Mouse (Mus musculus): ENCODE results near the gene Sipa1. TPM values are rescaled to one million over a fixed set of nuclear protein-coding genes. Genes with fewer than 3 reads are reported as not detected.

Sipa1 gene
- polyA plus RNA-seq, 1 experiment from 2014 or later = 19.1 TPM

DNA sequence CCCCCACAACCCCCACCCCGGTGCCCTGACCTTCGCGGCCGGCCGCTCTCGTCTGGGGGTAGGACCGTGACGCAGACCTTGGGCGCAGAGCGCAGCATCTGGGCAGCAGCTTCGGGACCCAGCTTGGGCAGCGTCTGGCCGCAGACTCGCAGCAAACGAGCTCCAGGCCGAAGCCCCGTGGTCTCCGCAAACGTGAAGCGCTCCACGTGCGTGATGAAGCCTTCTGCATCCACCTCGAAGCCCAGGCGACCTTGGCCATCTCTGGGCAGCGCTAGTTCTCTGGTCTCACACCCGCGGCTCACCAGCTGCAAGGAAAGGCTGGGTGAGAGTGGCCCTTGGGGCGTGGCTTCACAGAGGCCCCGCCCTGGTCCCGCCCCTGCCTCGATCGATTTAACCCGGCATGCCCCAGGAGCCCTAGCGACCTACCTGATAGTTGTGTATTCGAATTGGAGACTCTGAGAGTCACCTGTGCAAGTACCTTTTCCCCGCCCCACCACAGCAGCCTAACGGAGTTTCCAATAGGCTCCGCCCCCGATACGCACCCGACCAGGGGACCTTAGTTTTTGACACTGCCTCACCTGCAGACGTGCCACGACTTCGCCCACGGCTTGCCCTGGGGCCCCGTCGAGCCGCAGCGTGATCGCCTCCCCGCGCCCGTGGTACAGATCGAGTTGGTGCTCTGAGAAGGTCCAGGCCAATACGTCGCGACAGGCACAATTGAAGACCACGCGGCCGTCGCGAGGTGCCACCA lies 9.4 kb downstream of the Sipa1 start:
- peak; percentile 71 for ATAC-seq (ENCODE audit: low FRiP score)
- WGBS = 10% methylated on average over 62 of the region's 62 CpGs

DNA sequence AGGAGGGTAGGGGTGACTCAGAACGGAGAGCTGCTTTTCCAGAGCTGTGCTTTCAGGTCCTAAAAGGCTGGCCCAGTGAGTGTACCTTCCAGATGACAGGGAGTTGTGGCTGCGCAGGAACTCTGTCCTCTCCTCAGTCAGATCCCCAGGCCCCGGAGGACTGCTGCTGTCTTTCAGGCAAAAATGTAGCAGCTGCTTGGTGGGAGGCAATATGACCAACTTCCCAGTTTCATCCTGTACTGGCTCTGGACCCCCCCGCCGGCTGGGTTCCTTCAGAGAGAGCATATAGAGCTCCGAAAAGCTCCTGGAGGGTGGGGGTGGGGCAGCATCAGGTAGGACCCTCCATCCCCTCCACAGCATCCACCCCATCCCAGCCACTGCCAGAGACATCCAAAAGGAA lies 10.9 kb downstream of the Sipa1 start:
- Histone ChIP-seq H3K4me1 (peaks cover 32% of the 10 kb centered on the region), H3K9me3 (replicated peaks) (no peaks in the 10 kb centered on the region), H3K9ac (replicated peaks) (no peak overlapping the region; the same call in 1 of the 2 replicates), H3K27me3 (replicated peaks) (peaks cover 38% of the 10 kb centered on the region), H3K36me3 (peaks cover 17% of the 10 kb centered on the region), H3K4me2 (no peak overlapping the region), H3K27ac (replicated peaks) (no peak overlapping the region), H3K4me3 (replicated peaks) (no peak overlapping the region)
- 80% methylated on average over 6 of the region's 6 CpGs for WGBS
- no peak for ATAC-seq (ENCODE audit: low FRiP score)

More for the DNA sequence above, 9.4 kb downstream of the Sipa1 start:
- no peak overlapping the region for H3K27ac ChIP-seq (replicated peaks)
- H3K4me2 ChIP-seq = peak overlapping the region; percentile 62
- H3K36me3 ChIP-seq = 0 out of 2 replicates have a peak, but pooled peaks cover 12% of the 10 kb centered on the region
- H3K4me1 ChIP-seq = peaks cover 16% of the 10 kb centered on the region
- no peaks in the 10 kb centered on the region for H3K9me3 ChIP-seq (replicated peaks)
- H3K27me3 ChIP-seq (replicated peaks) = peaks cover 38% of the 10 kb centered on the region
- peak overlapping the region; percentile 39; the same call in 1 of the 2 replicates for H3K9ac ChIP-seq (replicated peaks)
- peak overlapping the region; percentile 44 for H3K4me3 ChIP-seq (replicated peaks)

DNA sequence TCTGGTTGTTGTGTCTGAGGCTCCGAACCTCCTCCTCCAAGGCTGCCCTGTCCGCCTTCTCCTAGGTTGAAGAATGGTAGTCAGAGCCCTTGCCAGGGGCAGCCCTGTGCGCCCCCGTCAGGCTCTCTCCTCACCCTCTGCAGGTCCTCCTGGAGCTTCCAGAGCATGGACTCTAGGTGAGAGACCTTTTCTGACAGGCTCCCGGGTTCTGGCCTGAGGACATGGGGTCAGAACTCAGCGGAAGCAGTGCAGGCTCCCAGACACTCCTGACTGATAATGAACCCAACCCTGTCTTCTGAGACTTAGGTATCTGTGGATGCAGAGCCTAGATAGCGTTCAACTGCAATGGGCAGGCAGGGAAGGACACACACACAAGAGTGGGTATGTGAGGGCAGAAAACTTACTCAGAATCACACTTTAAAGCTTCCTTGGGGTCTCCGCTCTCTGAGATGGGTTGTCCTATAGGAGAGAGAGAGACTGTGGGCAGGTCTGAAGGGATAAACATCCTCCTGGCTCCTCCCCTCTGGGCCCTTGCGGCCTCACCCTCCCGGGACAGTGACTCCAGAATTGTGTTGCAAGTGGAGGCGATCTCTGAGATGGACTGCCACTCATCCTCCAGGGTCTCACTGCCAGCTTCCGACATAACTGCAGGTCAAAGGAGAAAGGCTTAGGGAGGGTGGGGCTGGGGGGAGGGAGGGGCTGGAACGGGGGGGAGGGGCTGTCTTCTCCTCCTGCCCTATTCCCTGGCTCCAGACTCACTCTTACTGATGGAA lies 11.8 kb downstream of the Sipa1 start:
- Histone ChIP-seq H3K4me3 (replicated peaks) (no peak overlapping the region), H3K9ac (replicated peaks) (no peak overlapping the region), H3K4me1 (peaks cover 32% of the 10 kb centered on the region), H3K4me2 (no peak overlapping the region), H3K27me3 (replicated peaks) (peaks cover 38% of the 10 kb centered on the region), H3K36me3 (peaks cover 26% of the 10 kb centered on the region), H3K9me3 (replicated peaks) (no peaks in the 10 kb centered on the region), H3K27ac (replicated peaks) (no peak overlapping the region)
- 70% methylated on average over 13 of the region's 13 CpGs for WGBS
- no peak for ATAC-seq (ENCODE audit: low FRiP score)

DNA sequence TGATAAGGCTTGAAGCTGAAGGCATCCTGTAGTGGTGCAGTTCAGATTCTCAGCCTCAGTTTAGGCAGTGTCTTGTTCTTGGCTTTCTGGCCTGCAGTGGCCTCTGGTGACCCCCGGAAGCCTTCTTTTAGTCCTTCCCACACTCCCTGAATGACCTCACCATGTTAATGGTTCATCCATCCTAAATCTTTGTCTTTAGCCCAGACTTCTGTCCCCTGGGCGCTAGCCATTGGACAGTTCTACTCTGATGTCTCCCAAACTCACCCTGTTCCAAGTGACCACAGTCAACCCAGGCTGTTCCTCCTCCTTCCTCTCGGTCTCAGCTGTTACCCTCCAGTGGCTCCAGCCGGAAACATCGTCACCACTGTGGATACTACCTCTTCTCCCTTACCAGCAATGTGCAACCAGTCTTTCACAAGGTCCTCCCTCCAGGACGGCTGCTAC lies 14.2 kb downstream of the Sipa1 start:
- Histone ChIP-seq H3K36me3 (peaks cover 49% of the 10 kb centered on the region), H3K27ac (replicated peaks) (peak overlapping the region; percentile 81), H3K4me3 (replicated peaks) (peak overlapping the region; percentile 29), H3K4me1 (peaks cover 24% of the 10 kb centered on the region), H3K9ac (replicated peaks) (peak overlapping the region; percentile 39), H3K27me3 (replicated peaks) (peaks cover 15% of the 10 kb centered on the region), H3K9me3 (replicated peaks) (no peaks in the 10 kb centered on the region), H3K4me2 (peak overlapping the region; percentile 63)
- 69% methylated on average over 6 of the region's 6 CpGs for WGBS
- peak; percentile 32; the same call in 1 of the 2 replicates for ATAC-seq (ENCODE audit: low FRiP score)

DNA sequence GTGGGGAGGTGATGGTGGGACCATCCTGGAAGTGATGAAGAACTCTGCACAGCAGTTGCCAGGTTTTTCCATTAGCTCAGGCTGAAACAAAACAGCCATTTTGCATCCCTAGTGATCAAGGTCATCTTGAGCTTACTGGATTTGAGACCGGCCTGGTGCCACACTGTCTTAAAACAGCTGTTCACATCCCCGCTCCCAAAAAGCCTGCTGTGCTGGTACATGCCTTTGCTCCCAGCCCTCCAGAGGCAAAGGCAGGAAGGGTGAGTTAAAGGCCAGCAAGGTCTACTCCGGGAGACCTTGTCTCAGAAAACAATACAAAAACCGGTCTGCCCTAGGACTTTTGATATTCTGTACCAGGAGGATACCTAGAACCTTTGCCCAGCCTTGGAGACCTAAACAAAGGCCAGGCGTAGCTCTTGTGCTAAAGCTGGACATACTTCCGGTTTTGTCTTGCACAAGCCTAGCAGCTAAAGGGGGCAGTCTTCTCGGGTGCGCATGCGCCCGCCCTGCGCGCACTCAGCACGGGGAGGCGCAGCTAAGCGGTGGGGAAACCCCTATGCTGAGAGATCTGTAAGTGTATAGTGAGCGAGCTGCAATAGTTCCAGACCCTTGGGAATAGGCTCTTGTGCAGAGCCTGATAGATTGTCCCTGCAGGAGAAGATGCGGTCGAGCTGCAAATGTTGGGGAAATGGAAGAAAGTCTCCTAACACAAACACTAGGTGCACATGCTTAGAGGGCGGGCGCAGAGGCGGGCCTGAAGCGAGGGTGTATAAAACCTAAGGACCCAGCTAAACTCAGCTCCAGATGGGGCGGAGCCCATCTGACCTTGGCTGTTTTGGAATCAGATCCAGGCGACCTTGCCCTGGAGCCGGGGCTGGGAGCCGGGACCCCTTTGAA lies 14.9 kb downstream of the Sipa1 start:
- peaks cover 9% of the 10 kb centered on the region for H3K27me3 ChIP-seq (replicated peaks)
- WGBS = 14% methylated on average over 26 of the region's 26 CpGs
- peaks cover 17% of the 10 kb centered on the region for H3K4me1 ChIP-seq
- H3K9ac ChIP-seq (replicated peaks) = peak overlapping the region; percentile 39
- peak overlapping the region; percentile 63 for H3K4me2 ChIP-seq
- H3K9me3 ChIP-seq (replicated peaks) = no peaks in the 10 kb centered on the region
- H3K27ac ChIP-seq (replicated peaks) = peak overlapping the region; percentile 81
- peaks cover 56% of the 10 kb centered on the region for H3K36me3 ChIP-seq
- peak; percentile 92 for ATAC-seq (ENCODE audit: low FRiP score)
- H3K4me3 ChIP-seq (replicated peaks) = peak overlapping the region; percentile 29

DNA sequence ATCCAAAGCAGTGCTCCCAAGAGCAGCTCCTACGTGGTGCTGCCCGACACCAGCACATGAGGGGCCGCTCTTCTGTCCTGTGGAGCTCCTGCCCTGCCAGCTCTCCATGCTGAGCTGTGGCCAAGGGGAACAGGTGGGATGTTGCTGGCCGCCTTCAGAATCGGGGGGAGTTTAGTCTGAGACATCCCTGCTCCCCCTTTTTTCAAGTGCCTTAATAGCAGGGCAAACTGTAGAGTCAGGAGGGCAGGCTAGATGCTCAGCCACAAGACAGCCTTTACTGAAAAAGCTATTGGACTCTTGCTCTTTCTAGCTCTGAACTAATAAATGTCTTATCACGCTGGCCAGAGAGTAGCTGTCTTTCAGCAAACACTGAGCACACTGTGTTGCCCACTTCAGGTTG lies 15.7 kb downstream of the Sipa1 start:
- Histone ChIP-seq H3K4me1 (peaks cover 17% of the 10 kb centered on the region), H3K4me2 (no peak overlapping the region), H3K27ac (replicated peaks) (0 out of 2 replicates have a peak overlapping the region, but pooled peaks have one; percentile 81), H3K4me3 (replicated peaks) (no peak overlapping the region), H3K9ac (replicated peaks) (no peak overlapping the region), H3K9me3 (replicated peaks) (no peaks in the 10 kb centered on the region), H3K36me3 (peaks cover 63% of the 10 kb centered on the region), H3K27me3 (replicated peaks) (no peaks in the 10 kb centered on the region)
- WGBS = 95% methylated on average over 6 of the region's 6 CpGs
- no peak for ATAC-seq (ENCODE audit: low FRiP score)

DNA sequence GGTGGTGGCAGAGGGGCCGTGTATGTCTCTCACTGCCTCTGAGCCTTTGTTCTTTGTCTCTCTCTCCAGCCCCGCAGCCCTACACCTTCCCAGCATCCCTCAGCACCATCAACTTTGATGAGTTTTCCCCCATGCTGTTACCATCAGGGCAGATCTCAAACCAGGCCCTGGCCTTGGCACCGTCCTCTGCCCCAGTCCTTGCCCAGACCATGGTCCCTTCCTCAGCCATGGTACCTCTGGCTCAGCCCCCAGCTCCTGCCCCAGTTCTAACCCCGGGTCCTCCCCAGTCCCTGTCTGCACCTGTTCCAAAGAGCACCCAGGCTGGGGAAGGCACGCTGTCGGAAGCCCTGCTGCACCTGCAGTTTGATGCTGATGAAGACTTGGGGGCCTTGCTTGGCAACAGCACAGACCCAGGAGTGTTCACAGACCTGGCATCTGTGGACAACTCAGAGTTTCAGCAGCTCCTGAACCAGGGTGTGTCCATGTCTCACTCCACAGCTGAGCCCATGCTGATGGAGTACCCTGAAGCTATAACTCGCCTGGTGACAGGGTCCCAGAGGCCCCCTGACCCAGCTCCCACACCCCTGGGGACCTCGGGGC lies 16.7 kb downstream of the Sipa1 start:
- WGBS = 86% methylated on average over 8 of the region's 8 CpGs
- Histone ChIP-seq H3K4me1 (peaks cover 17% of the 10 kb centered on the region), H3K27me3 (replicated peaks) (no peaks in the 10 kb centered on the region), H3K4me3 (replicated peaks) (no peak overlapping the region), H3K9ac (replicated peaks) (no peak overlapping the region), H3K27ac (replicated peaks) (no peak overlapping the region), H3K36me3 (peaks cover 73% of the 10 kb centered on the region), H3K9me3 (replicated peaks) (no peaks in the 10 kb centered on the region), H3K4me2 (no peak overlapping the region)
- no peak for ATAC-seq (ENCODE audit: low FRiP score)

DNA sequence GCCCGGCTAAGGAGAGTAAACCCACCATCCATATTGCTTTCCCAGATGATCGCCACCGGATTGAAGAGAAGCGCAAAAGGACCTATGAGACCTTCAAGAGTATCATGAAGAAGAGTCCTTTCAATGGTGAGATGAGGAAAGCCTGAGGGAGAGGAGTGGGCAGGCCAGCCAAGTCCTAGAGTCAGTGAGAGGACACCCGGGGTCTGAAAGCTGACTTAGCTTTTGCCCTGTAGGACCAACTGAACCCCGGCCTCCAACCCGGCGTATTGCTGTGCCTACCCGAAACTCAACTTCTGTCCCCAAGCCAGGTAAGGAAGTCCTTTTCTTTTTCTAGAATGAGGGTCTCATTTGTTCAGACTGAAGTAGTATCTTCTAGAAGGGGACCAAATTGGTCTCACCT lies 18.2 kb downstream of the Sipa1 start:
- WGBS = 97% methylated on average over 9 of the region's 9 CpGs

DNA sequence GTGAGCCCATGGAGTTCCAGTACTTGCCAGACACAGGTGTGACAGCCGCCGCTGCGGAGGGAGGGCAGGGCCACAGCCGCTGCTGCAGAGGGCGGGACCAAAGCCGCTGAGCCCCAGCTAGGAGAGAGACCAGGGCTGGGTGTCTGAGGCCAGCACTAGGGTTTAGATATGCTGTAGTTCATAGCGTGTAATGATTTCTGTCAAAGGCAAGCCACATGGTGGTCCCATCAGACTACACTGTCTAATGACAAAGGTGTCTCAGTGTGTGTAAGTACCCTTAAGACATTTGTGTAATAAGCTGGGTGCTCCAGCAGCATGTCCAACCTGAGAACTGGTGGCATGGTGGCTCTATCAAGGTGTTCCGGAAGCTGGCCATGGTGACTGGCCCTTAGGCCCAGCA lies 21.9 kb downstream of the Sipa1 start:
- Histone ChIP-seq H3K9me3 (replicated peaks) (no peaks in the 10 kb centered on the region), H3K36me3 (peaks cover 70% of the 10 kb centered on the region), H3K9ac (replicated peaks) (no peak overlapping the region), H3K27me3 (replicated peaks) (no peaks in the 10 kb centered on the region), H3K4me1 (peaks cover 26% of the 10 kb centered on the region), H3K27ac (replicated peaks) (no peak overlapping the region), H3K4me2 (no peak overlapping the region), H3K4me3 (replicated peaks) (no peak overlapping the region)
- no peak for ATAC-seq (ENCODE audit: low FRiP score)
- whole genome bisulfite sequencing = 88% methylated on average over 8 of the region's 8 CpGs

More for the DNA sequence above, 18.2 kb downstream of the Sipa1 start:
- Histone ChIP-seq H3K4me3 (replicated peaks) (no peak overlapping the region), H3K9ac (replicated peaks) (no peak overlapping the region), H3K27me3 (replicated peaks) (no peaks in the 10 kb centered on the region), H3K36me3 (peaks cover 77% of the 10 kb centered on the region), H3K4me2 (no peak overlapping the region), H3K9me3 (replicated peaks) (no peaks in the 10 kb centered on the region), H3K4me1 (peaks cover 20% of the 10 kb centered on the region), H3K27ac (replicated peaks) (no peak overlapping the region)
- ATAC-seq (ENCODE audit: low FRiP score) = no peak

DNA sequence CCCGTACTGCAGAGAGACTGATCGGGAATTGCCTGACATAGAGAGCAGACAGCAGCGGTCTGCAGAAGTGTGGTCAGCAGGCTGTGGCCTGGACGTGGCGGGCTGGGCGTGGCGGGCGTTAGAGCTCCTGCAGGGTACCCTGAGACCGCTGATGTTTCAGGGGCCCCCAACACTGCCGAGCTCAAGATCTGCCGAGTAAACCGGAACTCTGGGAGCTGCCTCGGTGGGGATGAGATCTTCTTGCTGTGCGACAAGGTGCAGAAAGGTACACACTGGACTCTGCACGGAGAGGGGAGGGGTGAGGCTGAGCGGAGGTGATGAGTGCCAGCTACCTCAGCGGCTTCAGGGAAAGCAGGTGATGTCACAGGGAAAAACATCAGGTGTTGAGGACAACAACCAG lies 22.5 kb downstream of the Sipa1 start:
- ATAC-seq (ENCODE audit: low FRiP score) = no peak
- Histone ChIP-seq H3K27me3 (replicated peaks) (no peaks in the 10 kb centered on the region), H3K4me1 (peaks cover 32% of the 10 kb centered on the region), H3K4me2 (no peak overlapping the region), H3K27ac (replicated peaks) (no peak overlapping the region), H3K4me3 (replicated peaks) (no peak overlapping the region), H3K9ac (replicated peaks) (no peak overlapping the region), H3K36me3 (peaks cover 65% of the 10 kb centered on the region), H3K9me3 (replicated peaks) (no peaks in the 10 kb centered on the region)
- 93% methylated on average over 17 of the region's 17 CpGs for WGBS

DNA sequence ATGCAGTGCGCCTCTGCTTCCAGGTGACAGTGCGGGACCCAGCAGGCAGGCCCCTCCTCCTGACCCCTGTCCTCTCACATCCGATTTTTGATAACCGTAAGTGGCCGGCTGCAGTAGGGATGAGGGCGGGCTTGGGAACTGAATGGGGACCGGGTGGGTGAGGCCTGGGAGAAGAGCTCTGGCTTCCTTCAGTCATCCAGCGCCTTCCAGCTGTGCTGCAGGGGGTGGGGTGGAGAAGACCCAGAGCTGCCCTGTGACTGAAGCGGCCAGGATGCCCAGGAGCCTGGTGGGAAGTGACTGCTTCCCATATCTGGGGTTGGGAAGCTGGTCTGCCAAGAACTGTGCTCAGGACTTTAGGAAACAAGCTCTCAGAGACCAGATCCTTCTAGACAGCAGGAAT lies 23.2 kb downstream of the Sipa1 start:
- peaks cover 58% of the 10 kb centered on the region for H3K36me3 ChIP-seq
- no peak overlapping the region for H3K4me2 ChIP-seq
- 71% methylated on average over 9 of the region's 9 CpGs for WGBS
- ATAC-seq (ENCODE audit: low FRiP score) = no peak
- H3K9me3 ChIP-seq (replicated peaks) = no peaks in the 10 kb centered on the region
- H3K27me3 ChIP-seq (replicated peaks) = no peaks in the 10 kb centered on the region
- H3K27ac ChIP-seq (replicated peaks) = no peak overlapping the region
- H3K4me3 ChIP-seq (replicated peaks) = no peak overlapping the region
- no peak overlapping the region for H3K9ac ChIP-seq (replicated peaks)
- peaks cover 32% of the 10 kb centered on the region for H3K4me1 ChIP-seq

Measured in neural tube, embryonic 15.5 days (tissue).